Mouse (Mus musculus) adrenal gland, adult (tissue): ENCODE measurements around the gene Numa1.
"Not testable (repeated sequence)": the region's sequence is repeated elsewhere in the genome, so short reads cannot be mapped to it uniquely, and the experiment has no call there.

Experiments
- DNase-seq, 2 experiments: peaks; one replicate each; pipeline ENCODE4 v3.0.0; 2022 to 2023; ENCODE audit warnings: low spot score in 1 of 2; ENCODE audit not compliant: inconsistent age in 2 of 2

Gene Numa1

DNA sequence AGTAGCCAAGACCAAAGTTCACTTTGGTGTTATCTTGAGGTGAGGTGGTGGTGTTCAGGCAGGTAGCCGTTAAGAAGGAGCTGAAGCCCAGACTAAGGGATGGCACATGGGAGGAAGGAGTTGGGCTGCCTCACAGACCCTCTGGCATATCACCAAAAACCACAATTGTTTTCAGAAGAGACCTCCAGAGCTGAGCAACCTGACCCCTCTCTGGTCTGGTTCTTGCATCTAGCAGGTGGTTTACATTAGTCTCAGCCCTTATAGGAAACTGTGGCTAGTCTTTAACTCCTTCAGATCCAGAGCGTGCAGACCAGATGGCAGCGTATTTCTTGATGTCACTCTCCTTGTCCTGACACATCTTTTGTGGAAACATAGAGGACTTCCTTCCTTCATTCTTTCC is 39.8 kb downstream of the Numa1 start:
- DNase-seq, result no peak

DNA sequence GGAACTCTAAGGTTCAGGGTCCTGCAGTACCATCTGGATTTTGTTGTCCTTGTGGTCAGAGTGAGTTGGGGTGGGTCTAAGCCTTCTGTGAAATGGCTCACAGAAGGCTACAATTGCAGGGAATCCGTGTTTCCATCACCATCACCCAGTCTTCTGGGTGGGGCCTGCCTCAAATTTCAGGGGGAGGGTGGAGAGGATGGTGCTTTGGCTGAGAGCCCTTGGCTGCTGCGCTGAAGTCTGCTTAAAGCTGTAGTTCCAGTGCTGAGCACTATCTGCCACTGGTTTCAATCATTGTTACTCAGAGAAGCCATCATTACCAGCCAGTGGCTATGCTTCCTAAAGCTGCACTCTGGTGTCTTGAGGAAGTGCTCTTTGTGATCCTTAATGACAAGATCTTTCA is 40.6 kb downstream of the Numa1 start:
- peak in 1 of 2 experiments; percentile 68 for DNase-seq

DNA sequence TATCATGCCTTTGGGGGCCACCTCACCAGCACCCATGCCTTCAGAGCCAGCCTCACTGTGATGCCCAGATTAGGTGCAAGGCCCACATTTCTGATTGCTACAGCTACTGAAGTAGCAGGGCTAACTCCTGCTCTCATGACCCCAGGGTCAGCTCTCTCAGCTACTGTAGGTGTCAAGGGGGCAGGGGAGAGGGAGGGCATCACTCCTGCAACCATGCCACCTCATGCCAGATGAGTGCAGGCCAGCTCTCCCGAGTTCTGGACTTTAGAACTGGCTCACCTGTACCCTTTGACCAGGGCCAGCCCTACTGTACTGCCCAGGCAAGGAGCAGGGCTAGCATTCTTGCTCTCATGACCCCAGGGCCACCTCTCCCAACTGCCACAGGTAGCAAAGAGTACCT is 48.8 kb downstream of the Numa1 start:
- DNase-seq, result no peak

DNA sequence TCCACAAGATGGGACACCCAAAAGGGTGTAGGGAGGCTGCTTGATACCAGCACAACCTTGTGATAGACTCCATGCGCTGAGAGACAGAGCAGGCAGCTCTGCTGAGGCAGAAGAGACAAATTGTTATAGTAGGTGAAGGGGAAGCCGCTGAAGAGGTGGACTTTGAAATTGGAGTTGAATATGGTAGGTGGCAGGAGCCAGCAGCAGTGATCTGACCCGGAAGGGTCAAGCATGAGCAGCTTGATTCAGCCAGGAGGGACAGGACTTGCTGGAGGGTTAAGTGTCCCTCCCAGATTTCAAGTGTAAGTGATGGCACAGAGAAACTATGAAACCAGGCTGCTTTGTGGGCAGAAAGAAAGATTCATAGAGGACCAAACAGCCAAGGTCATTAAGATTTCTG is 51.2 kb downstream of the Numa1 start:
- no peak for DNase-seq

DNA sequence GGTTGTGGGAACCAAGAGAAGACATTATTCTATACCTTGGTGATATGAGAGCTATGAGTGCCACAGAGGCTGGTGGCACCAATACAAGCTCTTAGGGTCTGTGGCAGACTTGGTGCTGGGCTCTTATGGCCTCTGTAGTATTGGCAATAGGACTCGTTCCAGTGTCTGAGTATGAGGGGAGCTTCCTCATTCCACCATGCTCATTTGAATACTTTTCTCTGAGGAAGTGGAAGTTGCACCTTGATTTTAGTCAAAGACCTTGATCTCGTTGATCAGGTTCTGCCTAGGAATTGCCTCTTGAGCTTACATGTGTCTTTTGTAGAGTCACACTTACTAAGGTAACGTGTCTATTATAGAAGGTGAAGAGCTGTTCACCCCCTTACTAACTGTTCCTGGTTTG is 60.3 kb downstream of the Numa1 start:
- no peak for DNase-seq

DNA sequence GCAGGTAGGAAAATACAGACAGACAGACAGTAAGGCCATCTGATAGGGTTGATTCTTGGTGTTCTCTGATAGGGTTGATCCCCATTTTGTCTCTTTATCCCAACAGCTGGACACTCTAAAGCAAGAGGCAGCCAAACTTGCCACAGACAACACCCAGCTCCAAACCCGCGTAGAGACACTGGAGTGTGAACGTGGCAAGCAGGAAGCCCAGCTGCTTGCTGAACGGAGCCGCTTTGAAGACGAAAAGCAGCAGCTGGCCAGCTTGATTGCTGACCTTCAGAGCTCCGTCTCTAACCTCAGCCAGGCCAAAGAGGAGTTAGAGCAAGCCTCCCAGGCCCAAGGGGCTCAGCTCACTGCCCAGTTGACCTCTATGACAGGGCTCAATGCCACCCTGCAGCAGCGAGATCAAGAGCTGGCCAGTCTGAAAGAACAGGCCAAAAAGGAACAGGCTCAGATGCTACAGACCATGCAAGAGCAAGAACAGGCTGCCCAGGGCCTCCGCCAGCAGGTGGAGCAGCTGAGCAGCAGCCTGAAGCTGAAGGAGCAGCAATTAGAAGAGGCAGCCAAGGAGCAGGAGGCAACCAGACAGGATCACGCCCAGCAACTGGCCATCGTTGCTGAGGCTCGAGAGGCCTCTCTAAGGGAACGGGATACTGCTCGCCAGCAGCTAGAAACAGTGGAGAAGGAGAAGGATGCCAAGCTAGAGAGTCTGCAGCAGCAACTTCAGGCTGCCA is 64.5 kb downstream of the Numa1 start:
- peak; percentile 86 to 95 for DNase-seq

DNA sequence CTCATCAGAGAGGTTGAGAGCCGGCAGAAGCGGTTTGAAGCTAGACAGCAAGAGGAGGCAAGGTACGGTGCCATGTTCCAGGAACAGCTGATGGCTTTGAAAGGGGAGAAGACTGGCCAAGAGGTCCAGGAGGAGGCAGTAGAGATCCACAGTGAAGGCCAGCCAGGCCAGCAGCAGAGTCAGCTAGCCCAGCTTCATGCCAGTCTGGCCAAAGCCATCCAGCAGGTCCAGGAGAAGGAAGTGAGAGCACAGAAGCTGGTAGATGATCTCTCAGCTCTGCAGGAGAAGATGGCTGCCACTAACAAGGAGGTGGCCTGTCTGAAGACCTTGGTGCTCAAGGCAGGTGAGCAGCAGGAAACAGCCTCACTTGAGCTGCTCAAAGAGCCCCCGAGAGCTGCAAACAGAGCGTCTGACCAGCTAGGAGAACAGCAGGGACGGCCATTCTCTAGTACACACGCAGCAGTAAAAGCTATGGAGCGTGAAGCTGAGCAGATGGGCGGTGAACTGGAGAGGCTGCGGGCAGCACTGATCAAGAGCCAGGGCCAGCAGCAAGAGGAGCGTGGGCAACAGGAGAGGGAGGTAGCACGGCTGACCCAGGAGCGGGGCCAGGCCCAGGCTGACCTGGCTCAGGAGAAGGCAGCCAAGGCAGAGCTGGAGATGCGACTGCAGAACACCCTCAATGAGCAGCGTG is 65.7 kb downstream of the Numa1 start:
- no peak for DNase-seq

DNA sequence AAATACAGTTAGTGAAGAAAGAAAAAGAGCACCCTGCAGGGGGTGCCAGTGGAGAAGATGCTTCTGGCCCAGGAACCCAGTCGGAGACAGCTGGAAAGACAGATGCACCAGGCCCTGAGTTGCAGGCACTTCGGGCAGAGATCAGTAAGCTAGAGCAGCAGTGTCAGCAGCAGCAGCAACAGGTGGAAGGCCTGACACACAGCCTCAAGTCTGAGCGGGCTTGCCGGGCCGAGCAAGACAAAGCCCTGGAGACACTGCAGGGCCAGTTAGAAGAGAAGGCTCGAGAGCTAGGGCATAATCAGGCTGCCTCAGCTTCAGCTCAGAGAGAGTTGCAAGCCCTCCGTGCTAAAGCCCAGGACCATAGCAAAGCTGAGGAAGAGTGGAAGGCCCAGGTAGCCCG is 66.4 kb downstream of the Numa1 start:
- no peak for DNase-seq

DNA sequence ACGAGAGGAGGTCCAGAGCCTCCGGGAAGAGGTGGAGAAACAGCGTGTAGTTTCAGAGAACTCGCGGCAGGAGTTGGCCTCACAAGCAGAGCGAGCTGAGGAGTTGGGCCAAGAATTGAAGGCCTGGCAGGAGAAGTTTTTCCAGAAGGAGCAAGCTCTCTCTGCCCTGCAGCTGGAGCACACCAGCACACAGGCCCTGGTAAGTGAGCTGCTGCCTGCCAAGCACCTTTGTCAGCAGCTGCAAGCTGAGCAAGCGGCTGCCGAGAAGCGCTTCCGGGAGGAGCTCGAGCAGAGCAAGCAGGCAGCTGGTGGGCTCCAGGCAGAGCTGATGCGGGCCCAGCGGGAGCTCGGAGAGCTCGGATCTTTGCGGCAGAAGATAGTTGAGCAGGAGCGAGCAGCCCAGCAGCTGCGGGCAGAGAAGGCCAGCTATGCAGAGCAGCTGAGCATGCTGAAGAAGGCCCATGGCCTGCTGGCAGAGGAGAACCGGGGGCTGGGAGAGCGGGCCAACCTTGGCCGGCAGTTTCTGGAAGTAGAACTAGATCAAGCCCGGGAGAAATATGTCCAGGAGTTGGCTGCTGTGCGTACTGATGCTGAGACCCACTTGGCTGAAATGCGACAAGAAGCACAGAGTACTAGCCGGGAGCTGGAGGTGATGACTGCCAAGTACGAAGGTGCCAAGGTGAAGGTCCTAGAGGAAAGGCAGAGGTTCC is 67.2 kb downstream of the Numa1 start:
- DNase-seq, result peak in 1 of 2 experiments; percentile 54

DNA sequence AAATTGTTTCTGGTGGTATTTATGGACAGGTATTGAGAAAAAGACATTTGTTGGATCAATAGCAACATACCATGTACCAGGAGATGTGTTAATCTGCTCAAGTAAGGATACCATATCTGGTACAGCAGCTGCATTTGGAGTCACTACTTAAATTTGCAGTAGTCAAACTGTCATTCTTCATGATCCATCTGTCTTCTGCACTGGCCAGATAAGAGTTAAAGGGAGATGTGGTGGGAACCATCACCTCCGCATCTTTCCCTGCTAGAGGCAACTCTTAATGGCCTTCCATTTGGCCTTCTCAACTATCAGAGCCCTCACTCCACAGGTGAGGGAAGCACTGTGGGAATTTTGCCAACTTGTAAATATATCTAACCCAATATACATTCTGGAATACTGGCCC is 72.6 kb downstream of the Numa1 start:
- no peak for DNase-seq

DNA sequence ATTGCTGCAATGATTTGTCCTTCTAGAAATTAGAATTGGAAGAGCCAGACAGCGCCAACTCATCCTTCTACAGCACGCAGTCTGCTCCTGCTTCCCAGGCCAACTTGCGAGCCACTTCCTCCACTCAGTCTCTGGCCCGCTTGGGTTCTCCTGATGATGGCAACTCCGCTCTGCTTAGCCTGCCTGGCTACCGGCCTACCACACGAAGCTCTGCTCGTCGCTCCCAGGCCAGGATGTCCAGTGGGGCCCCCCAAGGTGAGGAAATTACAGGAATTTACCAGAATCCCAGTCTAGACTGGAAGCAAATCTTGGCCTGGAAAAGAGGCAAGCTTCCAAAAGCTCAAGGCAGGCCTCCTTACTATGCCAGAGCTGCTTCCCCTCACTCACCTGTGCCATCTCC is 77.9 kb downstream of the Numa1 start:
- peak in 1 of 2 experiments; percentile 64 for DNase-seq

DNA sequence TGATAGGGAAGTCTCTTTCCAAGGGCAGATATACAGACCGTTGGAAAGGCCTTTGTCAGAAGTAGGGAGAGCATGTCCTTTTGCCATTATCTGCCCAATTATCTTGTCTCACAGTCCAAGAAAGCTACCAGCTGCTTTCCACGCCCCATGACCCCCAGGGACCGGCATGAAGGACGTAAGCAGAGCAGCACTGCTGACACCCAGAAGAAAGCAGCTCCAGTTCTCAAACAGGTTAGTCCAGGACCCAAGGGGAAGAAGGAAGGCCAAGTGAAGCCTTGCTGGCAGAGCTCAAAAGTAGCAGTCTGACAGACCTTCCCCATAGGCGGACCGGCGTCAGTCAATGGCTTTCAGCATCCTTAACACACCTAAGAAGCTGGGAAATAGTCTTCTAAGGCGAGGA is 79.5 kb downstream of the Numa1 start:
- peak in 1 of 2 experiments; percentile 50 for DNase-seq

DNA sequence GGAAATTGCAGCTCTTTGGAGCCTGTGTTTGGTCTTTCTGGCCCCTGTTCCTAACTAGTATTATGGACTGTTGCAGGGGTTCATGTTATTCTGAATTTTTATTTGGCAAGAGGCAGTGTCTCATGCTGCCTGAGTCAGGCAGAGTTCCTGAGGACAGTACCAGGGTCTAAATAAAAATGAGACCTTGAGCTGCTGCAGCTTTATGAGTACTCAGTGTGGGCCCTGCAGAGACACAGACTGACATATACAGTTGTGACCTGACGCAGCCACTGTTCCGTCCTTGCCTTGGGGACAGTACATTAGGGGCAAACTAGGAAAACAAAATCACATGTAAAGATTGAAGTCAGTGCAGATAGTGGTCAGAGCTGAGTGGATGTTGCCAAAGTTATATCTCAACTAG is 81.1 kb downstream of the Numa1 start:
- DNase-seq, result peak; percentile 75 to 77

DNA sequence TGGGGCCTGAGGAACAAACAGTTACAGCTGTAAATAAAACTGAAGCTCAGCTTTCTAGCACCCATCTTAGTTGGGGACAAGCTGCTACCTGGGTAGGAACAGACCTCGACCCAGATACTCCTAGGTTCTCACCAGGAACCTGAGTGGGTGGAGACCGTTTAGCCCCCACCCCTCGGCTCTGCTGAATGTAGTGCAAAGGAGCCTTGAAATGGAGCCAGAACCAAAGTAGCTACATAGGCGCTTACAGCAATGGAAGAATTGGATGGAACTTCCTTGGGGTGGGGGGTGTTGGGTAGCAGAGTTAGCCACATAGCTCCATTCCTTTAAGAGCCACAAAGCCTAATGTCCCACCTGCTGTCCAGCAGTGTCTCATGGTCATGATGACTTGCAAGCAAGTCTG is 83.0 kb downstream of the Numa1 start:
- DNase-seq, result peak in 1 of 2 experiments; percentile 78

DNA sequence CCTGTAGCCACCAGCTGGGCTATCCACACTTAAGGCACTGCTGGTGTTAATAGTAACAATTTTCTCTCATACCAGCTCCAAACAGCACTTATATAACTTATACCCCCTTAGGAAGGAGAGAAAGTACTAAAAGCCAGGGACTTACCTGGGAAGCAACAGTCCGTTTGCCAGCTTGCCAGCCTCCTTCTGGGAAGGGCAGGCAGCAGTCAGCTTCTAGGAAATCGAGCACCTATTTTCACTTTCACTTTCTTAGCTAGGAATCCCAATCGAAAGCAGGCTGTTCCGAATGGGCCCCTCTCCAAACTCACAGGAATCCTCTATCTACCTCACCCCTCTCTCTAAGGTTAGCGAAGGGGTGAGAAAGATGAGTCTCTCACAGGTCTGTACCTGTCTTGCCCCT is 83.5 kb downstream of the Numa1 start:
- no peak for DNase-seq

DNA sequence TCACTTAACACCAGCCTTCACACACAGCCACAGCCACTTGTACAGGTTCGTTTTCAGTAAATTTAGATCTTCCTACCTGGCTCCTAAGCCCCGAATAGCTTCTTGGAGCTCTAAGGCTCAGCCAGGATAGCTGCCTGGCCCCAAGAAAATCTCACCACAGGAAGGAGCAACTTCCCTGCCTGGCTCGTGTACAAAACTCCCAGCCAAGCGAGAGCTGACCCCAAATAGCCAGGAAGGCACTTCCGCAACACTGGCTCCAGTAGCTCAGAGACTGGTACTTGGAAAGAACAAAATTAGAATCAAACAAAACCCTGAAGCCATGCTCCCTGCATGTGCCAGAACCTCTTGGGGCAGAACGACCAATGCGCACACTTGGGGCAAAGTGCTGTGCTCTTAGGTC is 84.1 kb downstream of the Numa1 start:
- peak in 1 of 2 experiments; percentile 74 for DNase-seq

DNA sequence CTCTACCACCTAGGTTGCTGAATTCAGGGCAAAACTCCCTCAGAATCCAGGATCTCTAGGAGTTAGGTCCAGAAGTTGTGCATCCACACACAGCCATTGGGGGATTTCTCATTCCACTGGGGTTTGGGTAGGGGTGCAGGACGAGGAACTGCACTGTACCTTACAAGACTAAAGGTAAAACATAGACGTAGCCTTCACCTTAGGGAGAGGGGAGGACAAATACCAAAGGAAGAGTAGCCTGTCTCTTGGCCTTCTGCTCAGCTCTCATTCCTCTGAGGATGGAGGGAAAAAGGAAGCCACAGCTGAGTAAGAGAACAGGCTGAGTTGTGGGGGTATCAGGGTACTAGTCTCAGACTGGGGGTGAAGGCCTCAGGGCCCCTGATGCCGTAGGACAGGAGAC is 84.7 kb downstream of the Numa1 start, which contains the start of gene Il18bp:
Il18bp (minus strand) TSS at position 101 of the 400 bp plus-strand sequence.
- DNase-seq, result no peak

DNA sequence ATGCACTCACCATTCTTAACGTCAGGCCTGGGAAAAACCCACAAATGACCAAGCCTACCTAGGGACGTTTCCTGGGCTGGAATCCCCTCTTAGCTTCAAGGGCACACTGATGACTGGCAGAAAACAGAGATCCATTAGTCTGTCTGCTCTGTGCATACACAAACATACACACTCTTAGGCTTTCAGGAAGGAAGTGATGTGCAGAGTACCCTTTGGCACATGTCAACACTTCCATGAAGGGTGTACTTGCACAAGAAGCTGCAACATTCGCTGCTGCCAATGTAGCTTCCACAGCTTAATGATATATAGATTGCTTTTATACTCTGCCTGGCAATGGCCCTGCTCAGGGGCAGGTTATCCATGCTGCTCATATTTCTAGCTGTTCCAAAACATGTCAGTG is 85.5 kb downstream of the Numa1 start:
- no peak for DNase-seq

DNA sequence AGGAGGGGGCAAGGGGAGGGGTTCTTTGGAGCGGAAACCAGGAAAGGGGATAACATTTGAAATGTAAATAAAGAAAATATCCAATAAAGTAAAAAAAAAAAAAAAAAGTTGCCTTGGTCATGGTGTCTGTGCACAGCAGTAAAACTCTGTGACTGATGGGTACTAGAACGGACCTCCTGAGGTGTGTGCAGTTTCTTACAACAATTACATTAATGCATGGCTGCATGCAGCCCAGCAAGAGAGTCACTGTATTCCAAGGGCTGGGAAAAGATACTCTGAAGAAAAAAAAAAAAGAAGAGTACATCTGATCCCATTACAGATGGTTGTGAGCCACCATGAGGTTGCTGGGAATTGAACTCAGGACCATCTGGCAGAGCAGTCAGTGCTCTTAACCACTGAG is 87.0 kb downstream of the Numa1 start:
- DNase-seq, result not testable (repeated sequence)

DNA sequence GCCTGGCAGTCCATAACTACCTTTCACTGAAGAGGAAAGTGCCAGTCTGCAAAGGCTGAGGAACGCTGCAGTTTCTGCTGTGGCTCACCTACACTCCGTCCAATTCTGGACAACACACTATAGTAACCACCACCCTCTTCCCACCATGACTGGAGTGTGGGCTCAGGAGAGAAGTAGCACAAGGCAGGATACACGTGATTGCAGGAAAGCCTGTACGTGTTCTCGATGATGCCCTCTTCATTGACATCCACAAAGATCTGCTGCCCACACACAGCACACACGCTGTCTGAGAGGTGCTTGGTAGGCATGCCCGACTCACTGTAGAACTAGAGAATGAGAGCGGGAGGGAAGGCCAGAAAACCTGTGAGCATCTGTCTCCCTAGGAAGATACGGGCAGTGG is 89.9 kb downstream of the Numa1 start:
- no peak for DNase-seq

DNA sequence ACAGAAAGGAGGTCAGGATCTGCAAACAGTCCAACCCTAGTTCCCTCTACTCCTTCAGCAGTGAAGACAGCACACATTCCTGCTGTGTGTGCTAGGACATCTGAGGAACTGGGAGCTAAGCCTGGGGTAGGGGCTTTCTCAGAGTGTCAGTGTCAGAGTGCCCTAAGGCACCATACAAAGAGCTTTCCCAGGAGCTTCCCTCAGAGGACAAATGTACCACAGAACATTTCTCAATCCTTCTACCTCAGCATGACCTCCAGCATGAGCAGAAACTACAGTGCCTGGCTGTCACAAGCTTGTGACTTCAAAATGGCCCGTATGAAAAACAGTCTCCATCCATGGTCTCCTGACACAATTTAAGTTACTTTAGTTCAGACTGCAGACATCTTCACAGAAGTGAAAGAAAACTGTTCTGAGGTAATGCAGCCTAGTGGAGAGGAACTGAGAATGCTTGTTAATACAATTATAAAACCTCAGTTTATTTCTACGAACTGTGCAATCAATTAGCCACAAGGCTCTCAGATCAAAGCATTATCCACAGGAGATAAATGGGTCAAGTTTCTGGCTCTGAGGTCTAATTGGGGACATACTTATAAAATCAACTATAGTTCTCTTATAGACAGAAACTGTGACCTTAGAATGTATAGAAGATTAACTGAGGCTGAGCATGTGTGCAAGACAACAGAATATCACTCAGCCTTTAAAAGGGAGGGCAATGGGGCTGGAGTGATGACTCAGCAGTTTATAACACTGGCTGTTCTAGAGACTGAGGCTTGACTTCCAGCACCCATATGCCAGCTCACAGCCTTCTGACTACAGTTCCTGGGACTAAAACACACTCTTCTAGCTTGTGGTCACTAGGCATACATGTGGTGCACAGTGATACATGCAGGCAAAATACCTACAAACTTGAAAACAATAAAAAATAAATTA is 91.5 kb downstream of the Numa1 start:
- DNase-seq, result peak in 1 of 2 experiments; percentile 72
